Mouse (Mus musculus): ENCODE results near the gene Slc25a26. TPM values are rescaled to one million over a fixed set of nuclear protein-coding genes. Genes with fewer than 3 reads are reported as not detected.

The Slc25a26 gene
- total RNA-seq, 4 experiments from 2014 or later: 14.3 to 16.9 (median 15.6) TPM

- DNase-seq (ENCODE audit: low spot score in 2 of 2): no peak
Observed at GRCm38 (mm10) chr6:94635343-94635742, 135.2 kb downstream of the Slc25a26 start.

- no peak for DNase-seq (ENCODE audit: low spot score in 2 of 2)
Observed at GRCm38 (mm10) chr6:94637024-94637434, 136.9 kb downstream of the Slc25a26 start.

- no peak for DNase-seq (ENCODE audit: low spot score in 2 of 2)
Observed at GRCm38 (mm10) chr6:94640297-94640696, 140.2 kb downstream of the Slc25a26 start.

- no peak for DNase-seq (ENCODE audit: low spot score in 2 of 2)
Observed at GRCm38 (mm10) chr6:94642048-94642447, 141.9 kb downstream of the Slc25a26 start.

- DNase-seq (ENCODE audit: low spot score in 2 of 2): no peak
Observed at GRCm38 (mm10) chr6:94643989-94644388, 143.9 kb downstream of the Slc25a26 start.

- DNase-seq (ENCODE audit: low spot score in 2 of 2): no peak
Observed at GRCm38 (mm10) chr6:94644641-94645040, 144.5 kb downstream of the Slc25a26 start.

- no peak for DNase-seq (ENCODE audit: low spot score in 2 of 2)
Observed at GRCm38 (mm10) chr6:94645723-94646122, 145.6 kb downstream of the Slc25a26 start.

- no peak for DNase-seq (ENCODE audit: low spot score in 2 of 2)
Observed at GRCm38 (mm10) chr6:94646274-94646863, 146.2 kb downstream of the Slc25a26 start.

GRCm38 (mm10) chr6:94646902-94647301 lies 146.8 kb downstream of the Slc25a26 start:
- DNase-seq (ENCODE audit: low spot score in 2 of 2): no peak

GRCm38 (mm10) chr6:94647574-94648430 lies 147.7 kb downstream of the Slc25a26 start:
- peak in 1 of 2 experiments; percentile 50 for DNase-seq (ENCODE audit: low spot score in 2 of 2)

- DNase-seq (ENCODE audit: low spot score in 2 of 2): no peak
Observed at GRCm38 (mm10) chr6:94648496-94648895, 148.4 kb downstream of the Slc25a26 start.

- DNase-seq (ENCODE audit: low spot score in 2 of 2): no peak
Observed at GRCm38 (mm10) chr6:94649637-94650036, 149.5 kb downstream of the Slc25a26 start.

- no peak for DNase-seq (ENCODE audit: low spot score in 2 of 2)
Observed at GRCm38 (mm10) chr6:94651541-94651940, 151.4 kb downstream of the Slc25a26 start.

- DNase-seq (ENCODE audit: low spot score in 2 of 2): no peak
Observed at GRCm38 (mm10) chr6:94652659-94653213, 152.6 kb downstream of the Slc25a26 start.

GRCm38 (mm10) chr6:94653388-94654316 lies 153.5 kb downstream of the Slc25a26 start:
- no peak for DNase-seq (ENCODE audit: low spot score in 2 of 2)

Small RNA genes lying within 50 kb of the gene (microRNA-seq; reads per million reads assigned to microRNA genes)
- gene Mir7041: 0 to 0.21 reads per million in 2 experiments

Other genes starting within 250 kb of the Slc25a26 start
- gene Magi1, start 216.4 kb upstream of the Slc25a26 start, total RNA-seq (2022): 10 to 100 TPM; 69.1 to 81.7 (median 71.1) TPM
- 10 to 100 TPM; 28.5 to 38.8 (median 33.4) TPM for gene Lrig1, start 199.8 kb downstream of the Slc25a26 start, total RNA-seq (2022)